Mouse (Mus musculus): Measurements from ENCODE around the gene Gm19410. TPM values are rescaled to one million over a fixed set of nuclear protein-coding genes. Genes with fewer than 3 reads are reported as not detected.

The Gm19410 gene
- 0.07 and 0.12 TPM in 2 replicates for polyA plus RNA-seq (2014; fragmentation: Nextera tagmentation; extraction: Ambion mirVana)

DNA sequence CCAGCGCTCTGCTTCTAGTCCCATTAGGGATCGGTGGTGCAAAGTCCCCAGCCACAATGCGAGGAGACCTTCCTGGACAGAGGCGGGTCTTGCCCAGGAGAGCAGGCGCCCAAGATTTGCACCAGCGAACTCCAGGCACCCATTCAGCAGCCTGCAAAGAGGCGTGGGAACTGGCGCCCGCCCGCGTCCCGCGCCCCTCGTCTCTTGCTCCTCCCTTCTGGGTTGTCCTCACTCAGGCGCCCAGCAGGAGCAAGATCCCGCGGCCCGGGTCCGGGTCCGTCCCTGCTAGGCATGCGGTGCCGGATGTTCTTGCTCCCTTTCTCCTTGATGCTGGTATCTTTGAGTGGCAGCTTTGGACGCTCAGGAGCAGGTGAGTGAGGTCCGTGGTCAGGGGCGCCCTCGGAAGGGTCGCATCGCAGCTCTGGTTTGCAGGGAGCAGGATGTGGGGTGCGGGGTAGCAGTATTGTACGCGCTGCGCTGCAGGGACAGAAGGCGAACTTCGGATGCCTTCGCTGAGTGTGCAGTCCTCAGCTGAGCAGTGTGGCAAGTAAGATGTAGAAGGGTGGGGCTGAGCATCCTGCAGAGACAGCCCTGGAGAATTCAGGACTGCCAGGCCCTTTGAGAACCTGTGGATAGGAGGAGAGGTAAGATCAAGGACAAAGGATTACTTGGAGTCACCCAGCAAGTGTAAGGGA is at the start of gene Gm19410:
Gene Gm19410 (plus strand): TSS at position 292 of the 695 bp plus-strand sequence.
- Histone ChIP-seq H3K4me1 (replicated peaks; ENCODE audit: control insufficient read depth, insufficient read depth, low read length) (peaks cover 3% of the 10 kb centered on the region), H3K4me2 (ENCODE audit: low read length) (peak within 1 kb of the TSS; percentile 82), H3K9me3 (ENCODE audit: control insufficient read depth, low read length) (no peaks in the 10 kb centered on the region), H3K27ac (ENCODE audit: low read depth) (no peak within 1 kb of the TSS), H3K27me3 (replicated peaks; ENCODE audit: control insufficient read depth, insufficient read depth, low read length) (peaks cover 24% of the 10 kb centered on the region), H3K4me3 (ENCODE audit: low read depth, low read length) (peak within 1 kb of the TSS; percentile 34), H3K36me3 (ENCODE audit: control insufficient read depth, insufficient read depth, low read length) (no peaks in the 10 kb centered on the region), H3K9ac (ENCODE audit: low read length) (no peak within 1 kb of the TSS)
- ATAC-seq (replicated peaks; ENCODE audit: low FRiP score, low TSS enrichment, low read depth) (0 out of 2 replicates have a peak, but pooled peaks have one; percentile 50), DNase-seq (ENCODE audit: low spot score) (peak; percentile 79)
- WGBS: under 1% methylated on average over 35 of the region's 35 CpGs

DNA sequence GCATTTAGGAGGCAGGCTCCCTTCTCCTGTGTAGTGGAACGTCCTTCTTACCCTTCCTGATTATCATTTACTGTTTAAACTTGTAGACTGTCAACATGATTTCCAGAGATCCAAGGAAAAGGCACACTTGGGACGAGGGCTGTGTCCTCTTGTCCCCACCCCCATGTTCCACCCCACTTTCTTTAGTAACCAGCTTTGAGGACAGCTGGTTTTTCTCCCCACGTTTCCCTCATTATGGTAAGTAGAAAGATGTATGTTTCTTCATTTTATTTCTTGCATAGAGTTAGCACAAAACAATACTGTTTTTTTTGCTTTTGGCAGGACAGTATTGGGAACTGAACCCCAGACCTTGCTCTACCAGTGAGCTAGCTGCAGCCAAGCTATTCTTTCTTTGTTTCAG is 34.8 kb upstream of the Gm19410 start:
- Histone ChIP-seq H3K4me1 (replicated peaks; ENCODE audit: control insufficient read depth, insufficient read depth, low read length) (no peaks in the 10 kb centered on the region), H3K27me3 (replicated peaks; ENCODE audit: control insufficient read depth, insufficient read depth, low read length) (no peaks in the 10 kb centered on the region), H3K36me3 (ENCODE audit: control insufficient read depth, insufficient read depth, low read length) (no peaks in the 10 kb centered on the region), H3K9ac (ENCODE audit: low read length) (no peak overlapping the region), H3K4me3 (ENCODE audit: low read depth, low read length) (no peak overlapping the region), H3K9me3 (ENCODE audit: control insufficient read depth, low read length) (no peaks in the 10 kb centered on the region), H3K4me2 (ENCODE audit: low read length) (no peak overlapping the region), H3K27ac (ENCODE audit: low read depth) (no peak overlapping the region)
- DNase-seq (ENCODE audit: low spot score) (no peak), ATAC-seq (replicated peaks; ENCODE audit: low FRiP score, low TSS enrichment, low read depth) (no peak)
- 51% methylated on average over 3 of the region's 3 CpGs for WGBS

DNA sequence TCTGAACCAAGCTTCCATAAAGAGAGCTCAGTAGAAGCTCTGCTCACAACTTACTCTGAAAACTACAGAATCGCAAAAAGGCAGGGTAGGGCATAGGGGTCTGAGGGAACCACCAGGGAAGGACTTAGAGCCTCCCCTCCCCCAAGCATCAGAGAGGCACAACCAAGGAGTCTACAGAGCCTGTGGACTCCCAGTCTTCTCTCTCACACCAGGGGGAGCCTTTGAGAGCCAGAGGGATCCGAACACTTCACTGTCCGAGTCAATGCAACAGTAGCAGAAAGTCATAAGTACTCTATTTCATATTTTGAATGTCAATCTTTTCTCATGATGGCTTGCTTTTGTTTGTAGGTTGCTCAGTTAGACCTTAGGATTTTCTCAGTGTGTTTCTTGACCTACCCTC is 30.2 kb upstream of the Gm19410 start:
- ATAC-seq (replicated peaks; ENCODE audit: low FRiP score, low TSS enrichment, low read depth): no peak
- H3K27me3 ChIP-seq (replicated peaks; ENCODE audit: control insufficient read depth, insufficient read depth, low read length): no peaks in the 10 kb centered on the region
- H3K9ac ChIP-seq (ENCODE audit: low read length): no peak overlapping the region
- no peak overlapping the region for H3K4me2 ChIP-seq (ENCODE audit: low read length)
- no peak overlapping the region for H3K4me3 ChIP-seq (ENCODE audit: low read depth, low read length)
- H3K4me1 ChIP-seq (replicated peaks; ENCODE audit: control insufficient read depth, insufficient read depth, low read length): no peaks in the 10 kb centered on the region
- no peaks in the 10 kb centered on the region for H3K9me3 ChIP-seq (ENCODE audit: control insufficient read depth, low read length)
- WGBS: 83% methylated on average over 3 of the region's 3 CpGs
- H3K27ac ChIP-seq (ENCODE audit: low read depth): no peak overlapping the region
- no peak for DNase-seq (ENCODE audit: low spot score)
- H3K36me3 ChIP-seq (ENCODE audit: control insufficient read depth, insufficient read depth, low read length): no peaks in the 10 kb centered on the region

DNA sequence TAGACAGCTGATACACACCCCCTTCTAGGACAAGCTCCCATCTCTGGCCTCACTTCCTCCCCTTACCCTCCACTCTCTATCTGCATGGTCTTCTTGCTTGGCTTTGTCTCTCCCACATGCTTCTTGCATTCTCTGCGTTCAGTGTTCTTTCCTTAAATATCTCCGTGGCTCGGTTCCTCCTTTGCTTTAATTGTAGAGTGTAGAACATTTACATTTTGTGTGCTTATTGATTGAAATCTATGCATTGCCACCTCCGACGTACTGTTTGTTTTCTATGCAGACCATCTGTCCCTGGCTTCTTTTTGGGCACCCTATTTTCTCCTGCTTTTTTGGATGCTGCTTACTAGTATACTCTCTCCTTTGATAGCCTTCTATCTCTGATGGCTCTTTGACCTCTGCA is 9.4 kb upstream of the Gm19410 start:
- WGBS: 85% methylated on average over 5 of the region's 5 CpGs
- no peak overlapping the region for H3K4me2 ChIP-seq (ENCODE audit: low read length)
- H3K4me3 ChIP-seq (ENCODE audit: low read depth, low read length): no peak overlapping the region
- no peak overlapping the region for H3K27ac ChIP-seq (ENCODE audit: low read depth)
- H3K9me3 ChIP-seq (ENCODE audit: control insufficient read depth, low read length): no peaks in the 10 kb centered on the region
- no peaks in the 10 kb centered on the region for H3K4me1 ChIP-seq (replicated peaks; ENCODE audit: control insufficient read depth, insufficient read depth, low read length)
- no peaks in the 10 kb centered on the region for H3K27me3 ChIP-seq (replicated peaks; ENCODE audit: control insufficient read depth, insufficient read depth, low read length)
- no peak for ATAC-seq (replicated peaks; ENCODE audit: low FRiP score, low TSS enrichment, low read depth)
- DNase-seq (ENCODE audit: low spot score): no peak
- no peaks in the 10 kb centered on the region for H3K36me3 ChIP-seq (ENCODE audit: control insufficient read depth, insufficient read depth, low read length)
- H3K9ac ChIP-seq (ENCODE audit: low read length): no peak overlapping the region

DNA sequence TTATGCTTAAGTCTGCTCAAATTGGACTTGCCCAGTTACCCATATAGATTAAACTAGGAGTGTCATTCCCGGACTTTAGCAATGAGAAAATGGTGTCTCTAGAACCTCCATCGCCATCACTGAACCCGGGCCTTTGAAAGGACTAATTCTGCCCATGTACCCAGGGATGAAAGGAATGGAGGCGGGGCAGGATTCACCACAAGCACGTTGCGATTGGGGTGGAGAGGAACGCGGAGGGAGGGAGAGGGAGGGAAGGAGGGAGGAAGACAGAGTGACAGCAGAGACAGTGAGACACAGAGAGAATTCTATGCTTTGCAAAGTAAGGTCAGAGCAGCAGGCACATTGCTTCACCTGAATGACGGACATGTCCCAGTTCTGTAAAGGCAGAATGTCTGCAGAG is 570 bp upstream of the Gm19410 start:
- DNase-seq (ENCODE audit: low spot score): peak; percentile 55
- ATAC-seq (replicated peaks; ENCODE audit: low FRiP score, low TSS enrichment, low read depth): 0 out of 2 replicates have a peak, but pooled peaks have one; percentile 15
- no peak overlapping the region for H3K9ac ChIP-seq (ENCODE audit: low read length)
- no peak overlapping the region for H3K27ac ChIP-seq (ENCODE audit: low read depth)
- peak overlapping the region; percentile 34 for H3K4me3 ChIP-seq (ENCODE audit: low read depth, low read length)
- peak overlapping the region; percentile 82 for H3K4me2 ChIP-seq (ENCODE audit: low read length)
- WGBS: 5% methylated on average over 9 of the region's 9 CpGs
- no peaks in the 10 kb centered on the region for H3K36me3 ChIP-seq (ENCODE audit: control insufficient read depth, insufficient read depth, low read length)
- H3K9me3 ChIP-seq (ENCODE audit: control insufficient read depth, low read length): no peaks in the 10 kb centered on the region
- H3K27me3 ChIP-seq (replicated peaks; ENCODE audit: control insufficient read depth, insufficient read depth, low read length): peaks cover 24% of the 10 kb centered on the region
- peaks cover 3% of the 10 kb centered on the region for H3K4me1 ChIP-seq (replicated peaks; ENCODE audit: control insufficient read depth, insufficient read depth, low read length)

DNA sequence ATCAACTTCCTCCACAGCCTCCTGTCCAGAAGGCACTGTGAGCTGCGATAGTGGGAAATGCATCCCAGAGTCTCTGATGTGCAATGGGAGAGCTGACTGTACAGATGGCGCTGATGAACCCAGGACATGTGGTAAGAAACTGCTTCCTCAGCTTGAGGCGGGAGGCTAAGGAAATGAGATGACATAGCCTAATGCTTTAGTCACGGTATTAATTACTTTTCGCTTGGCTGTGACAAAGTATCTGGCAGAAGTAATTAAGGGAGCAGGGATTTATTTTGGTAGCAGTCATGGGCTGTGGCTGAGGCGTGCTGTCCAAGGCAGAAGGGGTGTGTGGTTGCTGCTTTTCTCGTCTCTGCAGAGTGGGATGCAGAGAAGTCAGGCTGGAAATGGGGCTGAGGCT is 7.9 kb downstream of the Gm19410 start:
- no peak for DNase-seq (ENCODE audit: low spot score)
- Histone ChIP-seq H3K4me3 (ENCODE audit: low read depth, low read length) (no peak overlapping the region), H3K9me3 (ENCODE audit: control insufficient read depth, low read length) (no peaks in the 10 kb centered on the region), H3K27me3 (replicated peaks; ENCODE audit: control insufficient read depth, insufficient read depth, low read length) (no peaks in the 10 kb centered on the region), H3K4me1 (replicated peaks; ENCODE audit: control insufficient read depth, insufficient read depth, low read length) (no peaks in the 10 kb centered on the region), H3K9ac (ENCODE audit: low read length) (no peak overlapping the region), H3K27ac (ENCODE audit: low read depth) (no peak overlapping the region), H3K36me3 (ENCODE audit: control insufficient read depth, insufficient read depth, low read length) (no peaks in the 10 kb centered on the region), H3K4me2 (ENCODE audit: low read length) (no peak overlapping the region)
- WGBS: 60% methylated on average over 7 of the region's 7 CpGs
- ATAC-seq (replicated peaks; ENCODE audit: low FRiP score, low TSS enrichment, low read depth): no peak

Small RNAs within 50 kb of the gene (microRNA-seq; reads per million reads assigned to microRNA genes)
- not detected for gene Gm44474

Data from intestine, embryonic 14.5 days (tissue).